Mouse (Mus musculus) c-Kit-positive CD71-positive TER-119-positive erythroid progenitor cells, embryonic 14.5 days (primary cell): Measurements from ENCODE around the gene U2af1.
"Not testable (repeated sequence)": the region's sequence is repeated elsewhere in the genome, so short reads cannot be mapped to it uniquely, and the experiment has no call there.

Source experiments
- DNase-seq: peaks from one replicate; pipeline ENCODE4 v3.0.0-alpha.2; 2013; ENCODE audit warnings: low spot score

Gene U2af1

DNA sequence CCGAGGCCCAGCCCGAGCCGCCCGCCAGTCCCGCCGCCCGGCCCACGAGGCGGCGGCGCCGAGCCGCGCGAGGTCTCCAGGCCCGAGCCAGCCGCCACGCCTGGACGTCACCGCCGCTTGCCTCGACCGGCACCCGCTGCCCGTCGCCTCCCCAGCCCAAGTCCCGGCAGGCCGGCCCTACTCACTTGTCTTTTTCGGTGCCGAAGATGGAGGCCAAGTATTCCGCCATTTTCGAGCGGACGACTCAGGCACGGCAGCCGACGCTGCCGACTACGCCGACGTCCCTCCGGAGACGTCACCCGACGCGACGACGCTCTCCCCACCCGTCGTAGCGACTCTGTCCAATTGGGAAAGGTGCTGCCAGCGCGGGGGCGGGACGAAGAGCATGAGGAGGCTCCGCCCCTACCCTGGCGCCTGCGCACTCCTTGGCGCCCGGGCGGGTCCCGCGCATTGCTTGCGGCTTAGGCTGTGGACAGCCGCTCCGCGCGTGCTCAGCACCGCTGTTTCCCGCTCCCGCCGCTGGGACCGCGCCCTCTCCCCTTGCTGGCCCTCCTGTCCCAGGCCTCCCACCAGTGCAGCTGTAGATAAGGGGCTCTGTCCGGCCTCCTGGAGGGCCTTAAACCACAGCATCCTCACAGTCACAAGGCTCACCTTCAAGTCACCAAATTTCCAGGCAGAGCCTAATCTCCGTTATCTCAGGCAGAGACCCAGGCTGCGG, at the start of gene U2af1:
Gene U2af1, minus strand, starts transcription at position 425 of the 718 bp plus-strand sequence.
- peak; percentile 97 for DNase-seq

DNA sequence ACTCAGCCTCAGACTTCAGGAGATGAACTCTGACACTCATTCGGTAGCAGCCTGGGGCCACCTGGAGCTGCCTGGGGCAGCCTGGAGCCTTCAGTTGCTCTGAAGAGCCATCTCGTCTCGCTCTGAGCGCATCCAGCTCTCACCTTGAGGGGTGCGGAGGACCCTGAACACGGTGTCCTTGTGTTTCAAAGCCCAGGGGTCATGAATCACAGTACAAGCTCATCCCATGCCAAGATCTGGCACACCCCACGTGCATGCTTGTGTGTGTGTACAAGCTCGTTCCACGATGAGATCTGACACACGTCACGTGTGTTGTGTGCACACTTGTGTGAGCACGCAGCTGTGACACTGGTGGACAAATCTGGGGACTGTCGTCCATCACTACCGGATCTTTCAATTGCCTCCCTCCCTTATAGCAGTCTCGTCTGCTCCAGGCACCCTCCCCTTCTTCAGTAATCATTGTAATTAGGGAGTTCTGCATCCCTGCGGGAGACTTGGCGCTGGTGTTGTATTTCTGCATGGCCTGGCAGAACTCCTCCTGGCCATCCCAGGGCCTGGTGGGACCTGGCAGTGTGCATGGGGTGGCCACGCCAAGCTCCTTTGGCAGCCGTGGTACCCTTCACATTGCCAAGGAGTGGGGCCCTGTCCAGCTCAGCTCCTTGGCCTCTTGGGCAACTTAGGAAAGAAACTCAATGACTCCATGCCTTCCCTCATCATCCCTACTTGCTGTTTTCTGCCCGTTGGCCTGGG, 46.8 kb upstream of the U2af1 start:
- no peak for DNase-seq

DNA sequence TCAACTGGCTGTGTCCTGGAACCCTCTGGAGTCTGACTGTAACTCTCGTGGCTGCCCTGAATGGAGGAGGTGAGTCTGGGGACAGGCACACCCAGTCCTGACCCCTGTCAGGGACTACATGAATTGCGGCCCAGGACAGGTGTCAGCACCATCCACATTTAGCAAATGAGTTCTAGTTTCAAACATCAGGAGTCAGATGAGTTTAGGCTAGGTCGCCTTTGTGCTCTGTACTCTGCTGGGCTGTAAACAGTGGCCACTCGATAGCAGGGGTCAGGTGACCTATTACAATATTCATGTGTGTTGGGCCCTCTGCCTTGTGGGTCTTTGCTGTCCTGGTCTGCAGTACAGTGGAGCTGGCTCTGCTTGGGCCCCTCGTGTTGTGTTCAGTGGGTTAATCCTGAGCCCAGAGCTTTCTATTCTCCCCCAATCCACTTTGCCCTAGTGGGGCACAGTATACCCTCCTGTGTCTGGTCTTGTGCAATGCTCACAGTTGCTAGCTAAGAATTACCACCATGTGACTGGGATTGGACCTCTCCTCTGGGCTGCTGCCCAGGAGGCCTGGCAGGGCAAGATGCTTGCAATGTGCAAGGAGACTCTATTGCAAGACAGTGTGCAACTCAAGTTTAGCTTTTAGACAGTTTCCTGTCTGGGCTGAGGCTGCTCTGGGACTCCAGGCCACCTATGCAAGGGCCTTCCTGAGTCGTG, 44.7 kb upstream of the U2af1 start:
- DNase-seq: no peak

DNA sequence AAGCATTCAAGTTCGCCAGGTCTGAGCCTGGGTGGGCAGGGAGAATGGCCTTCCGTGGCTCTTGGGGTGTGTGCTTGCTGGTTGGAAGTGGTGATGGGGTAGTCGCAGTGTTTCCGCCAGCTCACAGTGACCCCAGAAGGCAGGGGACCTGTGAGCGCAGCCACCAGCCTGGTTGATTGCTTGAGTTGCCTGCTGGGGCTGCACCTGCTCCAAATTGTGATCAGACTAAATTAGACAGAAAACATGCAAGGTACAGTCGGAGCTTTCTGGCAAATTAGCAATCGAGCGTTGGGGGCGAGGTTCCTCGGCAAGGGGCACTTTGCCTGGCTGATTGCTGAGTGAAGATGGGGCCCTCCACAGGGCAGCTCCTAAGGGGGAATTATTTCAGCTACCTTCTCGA, 39.7 kb upstream of the U2af1 start:
- DNase-seq: no peak

DNA sequence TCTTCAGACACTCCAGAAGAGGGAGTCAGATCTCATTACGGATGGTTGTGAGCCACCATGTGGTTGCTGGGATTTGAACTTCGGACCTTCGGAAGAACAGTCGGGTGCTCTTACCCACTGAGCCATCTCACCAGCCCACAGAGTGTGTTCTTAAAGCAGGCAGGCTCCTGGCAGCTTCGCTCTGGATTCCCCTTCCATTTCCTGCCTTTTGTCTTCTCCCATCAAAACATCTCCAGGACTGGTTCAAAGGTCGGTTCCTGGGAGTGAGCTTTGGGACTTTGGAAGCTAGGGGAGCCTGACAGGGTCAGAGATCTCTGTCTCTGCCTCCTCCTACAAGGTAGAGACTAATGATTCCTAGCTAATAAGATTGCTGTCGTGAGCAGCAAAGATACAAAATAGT, 36.7 kb upstream of the U2af1 start:
- not testable (repeated sequence) for DNase-seq

DNA sequence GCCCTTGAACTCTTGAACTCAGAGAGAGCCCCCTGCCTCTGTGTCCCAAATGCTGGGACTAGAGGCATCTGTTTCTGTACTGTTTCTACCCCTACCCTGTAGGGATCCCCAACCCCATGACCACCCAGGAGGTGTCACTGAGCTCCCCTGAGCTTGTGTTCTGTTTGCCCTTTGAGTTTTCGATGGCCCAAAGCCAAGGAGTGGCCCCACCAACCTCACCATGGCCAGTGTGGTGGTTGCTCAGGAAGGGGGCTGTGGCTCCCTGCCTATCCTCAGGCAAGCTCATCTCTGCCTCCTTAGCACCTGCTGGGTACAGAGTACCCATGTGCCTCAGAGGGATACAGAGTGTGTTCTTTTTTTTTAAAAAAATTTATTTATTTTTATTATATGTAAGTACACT, 36.3 kb upstream of the U2af1 start:
- DNase-seq: no peak

DNA sequence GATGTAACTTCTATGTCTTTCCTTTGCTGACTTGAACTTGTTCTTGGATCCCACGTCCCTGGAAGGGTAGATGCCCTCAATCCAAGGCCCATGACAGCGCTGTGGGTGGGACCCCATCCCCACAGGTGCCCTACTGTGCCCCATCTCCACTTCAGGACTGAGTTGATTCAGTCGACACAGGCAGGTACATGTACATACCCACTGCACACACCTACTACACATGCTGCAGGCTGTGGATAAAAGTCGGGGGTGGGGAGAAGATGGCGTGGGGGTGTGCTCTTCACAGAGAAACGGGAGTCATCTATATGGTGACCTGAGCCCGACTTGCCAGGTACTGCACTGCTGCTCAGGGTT, 35.3 kb upstream of the U2af1 start:
- DNase-seq: no peak

DNA sequence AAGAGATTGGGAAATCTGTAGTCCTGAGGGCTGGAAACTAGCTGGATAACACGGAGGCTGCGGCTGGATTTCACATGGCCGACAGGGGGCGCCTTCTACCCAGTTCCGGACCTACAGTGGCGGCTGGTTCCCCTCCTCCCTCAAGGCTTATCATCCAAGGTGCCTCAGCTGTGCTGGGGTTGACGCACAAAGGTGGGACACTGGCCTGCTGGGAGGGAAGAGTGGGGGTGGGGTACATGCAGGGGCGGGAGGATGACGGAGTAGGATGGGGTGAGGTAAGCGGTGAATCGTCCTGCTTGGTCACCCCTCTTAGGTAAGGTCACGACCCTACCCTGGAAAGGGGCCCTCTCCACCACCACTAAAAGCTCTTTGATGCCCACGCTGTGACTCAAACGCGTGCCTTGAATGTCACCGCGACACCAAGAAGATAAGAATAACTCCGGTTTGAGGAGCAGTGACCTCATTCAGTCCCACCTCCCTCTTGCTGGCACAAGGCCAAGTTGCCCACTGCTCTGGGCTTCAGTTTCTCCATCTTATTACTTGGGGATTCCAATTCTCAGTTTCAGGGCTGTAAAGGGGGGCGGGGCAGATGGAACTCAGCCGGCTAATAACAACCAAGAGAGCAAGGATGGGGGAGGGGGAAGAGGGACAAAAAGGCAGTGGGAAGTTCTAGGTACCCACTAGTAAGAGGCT, 34.8 kb upstream of the U2af1 start:
- DNase-seq: peak; percentile 50

DNA sequence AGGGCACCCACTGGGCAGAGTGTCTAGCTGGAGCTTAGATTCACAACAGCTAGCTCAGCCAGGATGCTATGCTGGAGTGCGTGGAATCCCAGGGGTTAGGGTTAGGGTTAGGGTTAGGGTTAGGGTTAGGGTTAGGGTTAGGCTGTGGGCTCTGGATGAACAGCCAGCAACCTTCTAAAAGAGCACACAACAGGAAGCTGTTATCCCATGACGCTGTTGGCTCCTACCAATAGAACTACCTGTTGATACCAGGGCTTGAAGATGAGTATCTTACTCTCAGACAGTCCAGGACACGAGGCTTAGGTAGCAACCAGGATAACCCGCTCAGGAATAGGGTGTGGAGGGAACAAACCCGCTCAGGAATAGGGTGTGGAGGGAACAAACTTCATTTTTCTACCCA, 34.2 kb upstream of the U2af1 start:
- no peak for DNase-seq

DNA sequence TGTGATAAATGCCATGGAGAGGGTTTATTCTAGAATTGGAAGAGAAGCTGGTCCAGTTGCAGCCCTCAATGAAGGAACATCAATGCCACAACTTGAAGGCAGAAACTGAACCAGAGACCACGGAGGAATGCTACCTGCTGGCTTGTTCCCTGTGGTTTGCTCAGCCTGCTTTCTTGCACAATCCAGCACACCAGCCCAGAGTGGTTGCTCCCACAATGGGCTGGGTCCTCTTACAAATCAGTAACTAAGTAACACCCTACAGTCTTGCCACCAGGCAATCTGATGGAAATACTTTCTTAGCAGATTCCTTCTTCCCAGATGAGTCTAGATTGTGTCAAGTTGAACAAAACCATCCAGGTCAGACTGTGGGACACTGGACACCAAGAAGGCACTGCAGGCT, 30.9 kb upstream of the U2af1 start:
- no peak for DNase-seq

DNA sequence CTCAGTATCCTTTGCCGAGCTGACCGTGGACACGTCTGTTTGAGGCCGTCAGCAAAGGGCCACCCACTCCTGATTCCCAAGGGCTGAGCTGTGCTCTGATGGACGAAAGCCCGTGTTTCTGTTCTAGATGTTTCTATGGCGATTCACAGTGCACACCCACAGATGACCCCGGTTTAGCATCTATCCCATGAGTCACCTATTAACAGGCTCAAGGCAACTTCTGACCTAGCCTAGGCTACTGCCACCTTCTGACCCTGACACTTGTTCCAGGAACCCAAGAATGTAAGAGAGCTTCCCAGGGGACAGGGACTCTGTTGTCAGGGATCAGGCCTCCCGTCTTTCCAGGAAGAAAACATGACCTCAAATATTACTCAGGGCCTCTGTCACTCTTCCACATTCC, 29.4 kb upstream of the U2af1 start:
- DNase-seq: no peak

DNA sequence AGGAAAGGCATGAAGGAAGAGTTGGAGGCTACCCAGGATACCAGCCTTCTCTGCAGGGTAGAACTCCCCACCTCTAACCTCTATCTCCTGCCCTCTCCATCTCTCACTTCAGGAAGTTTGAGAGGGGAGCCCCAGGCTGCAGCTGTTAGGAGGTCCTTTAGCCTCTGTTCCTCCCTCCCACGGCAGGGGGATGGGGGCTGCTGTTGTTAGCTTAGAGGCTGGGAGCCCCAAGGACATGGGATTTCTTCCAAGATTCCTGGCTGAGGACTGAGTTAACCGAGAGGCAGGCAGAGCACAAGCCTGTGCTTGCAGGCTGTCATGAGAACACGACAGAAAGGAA, 27.5 kb upstream of the U2af1 start:
- no peak for DNase-seq

DNA sequence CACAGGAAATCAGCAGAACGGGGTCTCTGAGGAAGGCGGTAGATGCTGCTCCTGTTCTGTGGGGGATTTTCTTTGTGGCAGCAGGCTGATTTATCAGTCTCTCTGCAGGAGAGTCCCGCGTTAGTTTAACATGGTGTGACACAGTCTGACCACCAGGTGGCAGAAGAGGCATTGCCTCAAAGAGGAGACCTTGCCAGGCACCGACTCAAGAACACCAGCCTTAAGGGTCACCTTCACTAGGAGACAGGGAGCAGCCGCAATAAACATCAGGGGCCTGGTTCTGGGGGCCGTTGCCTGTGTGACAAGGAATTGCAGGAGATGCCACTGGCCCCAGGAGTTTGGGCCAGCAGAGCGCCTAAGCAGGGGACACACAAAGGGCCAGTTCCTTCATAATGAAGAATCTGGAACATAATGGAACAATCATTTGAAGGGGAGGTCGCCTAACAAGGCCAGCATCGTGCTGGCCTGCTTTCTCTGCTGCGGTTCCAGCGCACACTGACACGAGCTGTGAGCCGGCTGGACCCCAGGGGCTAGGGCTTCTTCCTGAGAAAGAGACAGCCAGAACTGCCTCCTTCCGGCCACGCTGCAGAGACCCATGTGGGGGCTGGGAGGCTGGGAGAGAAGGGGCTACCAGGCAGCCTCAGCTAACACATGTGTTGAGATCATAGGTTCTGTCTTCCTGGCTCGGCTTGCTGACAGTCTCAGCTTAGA, 27.0 kb upstream of the U2af1 start:
- DNase-seq: peak; percentile 68

DNA sequence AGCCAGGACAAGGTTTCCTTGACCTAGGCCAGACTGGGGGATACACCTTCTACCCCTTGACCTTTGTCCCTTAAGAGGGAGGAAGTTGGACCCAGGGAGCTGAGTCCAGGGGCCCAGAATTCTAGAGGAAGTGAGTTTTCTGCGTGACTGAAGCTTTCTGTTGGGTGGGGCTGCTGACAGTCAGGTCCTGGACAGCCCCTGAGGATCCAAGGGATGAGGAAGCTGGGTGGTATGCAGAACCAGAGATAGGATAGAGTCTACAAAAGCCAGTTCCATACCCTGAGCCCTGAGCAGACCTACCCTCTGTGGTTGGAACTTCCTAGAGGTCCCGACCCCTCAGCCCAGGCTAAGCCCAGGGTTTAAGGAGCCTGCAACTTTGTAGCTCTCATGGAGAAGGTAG, 21.8 kb upstream of the U2af1 start:
- no peak for DNase-seq

DNA sequence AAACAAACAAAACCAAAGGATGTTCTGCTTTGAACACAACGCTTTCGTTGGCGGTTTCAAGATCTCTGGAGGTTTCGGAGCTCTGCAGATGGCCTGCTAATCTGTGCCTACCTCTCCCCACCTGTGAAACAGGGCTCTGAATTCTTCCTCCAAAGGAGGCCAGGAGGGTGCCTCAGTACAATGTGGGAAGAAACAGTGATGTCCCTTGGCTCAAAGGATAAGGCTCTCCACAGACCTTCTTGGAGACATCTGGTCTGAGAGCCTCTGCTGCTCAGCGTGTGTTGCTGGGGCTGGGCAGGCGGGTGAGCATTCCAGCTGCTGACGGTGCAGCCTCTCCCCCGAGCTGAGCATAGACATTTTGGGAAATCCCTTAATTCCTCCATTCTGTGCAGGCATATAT, 18.8 kb upstream of the U2af1 start, which contains the start of gene Cryaa:
Gene Cryaa, plus strand, starts transcription at position 301 of the 400 bp plus-strand sequence.
- DNase-seq: no peak

DNA sequence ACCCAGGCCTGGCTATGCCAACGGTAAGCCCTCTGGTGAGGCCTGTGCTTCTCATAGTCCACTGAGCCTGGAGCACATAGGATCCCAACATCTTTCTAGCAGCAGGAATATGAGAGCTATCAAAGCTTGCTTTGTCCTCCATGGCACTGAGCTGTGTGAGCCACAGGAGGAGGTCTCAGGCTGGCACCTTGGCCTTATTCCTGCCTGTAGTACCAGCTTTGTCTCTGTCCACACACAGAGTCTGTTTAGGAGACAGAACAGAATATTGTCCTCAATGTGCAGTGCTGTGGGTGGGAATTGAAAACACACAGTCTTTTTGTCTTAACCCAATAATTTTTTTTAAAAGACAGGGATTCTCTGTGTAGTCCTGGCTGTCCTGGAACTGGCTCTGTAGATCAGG, 15.7 kb upstream of the U2af1 start:
- DNase-seq: no peak

DNA sequence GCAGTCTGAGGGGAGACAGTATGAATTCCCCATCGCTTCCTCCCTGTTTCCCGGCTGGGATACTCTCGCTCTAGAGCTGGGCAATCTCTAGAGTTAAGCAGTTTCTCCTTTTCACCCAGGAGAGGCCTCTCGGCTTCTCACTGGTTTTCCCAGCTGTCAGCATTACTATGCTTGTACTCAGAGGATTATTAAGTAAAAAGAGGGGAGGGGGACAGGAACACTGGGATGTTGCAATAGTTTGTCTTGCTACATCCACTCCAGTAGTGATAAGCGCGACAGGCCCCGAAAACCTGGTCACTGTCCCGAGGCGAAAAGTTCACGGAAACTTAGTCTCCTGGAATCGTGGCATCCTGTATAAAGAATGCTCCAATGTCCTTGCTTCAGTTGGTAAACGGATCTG, 13.6 kb upstream of the U2af1 start:
- no peak for DNase-seq

DNA sequence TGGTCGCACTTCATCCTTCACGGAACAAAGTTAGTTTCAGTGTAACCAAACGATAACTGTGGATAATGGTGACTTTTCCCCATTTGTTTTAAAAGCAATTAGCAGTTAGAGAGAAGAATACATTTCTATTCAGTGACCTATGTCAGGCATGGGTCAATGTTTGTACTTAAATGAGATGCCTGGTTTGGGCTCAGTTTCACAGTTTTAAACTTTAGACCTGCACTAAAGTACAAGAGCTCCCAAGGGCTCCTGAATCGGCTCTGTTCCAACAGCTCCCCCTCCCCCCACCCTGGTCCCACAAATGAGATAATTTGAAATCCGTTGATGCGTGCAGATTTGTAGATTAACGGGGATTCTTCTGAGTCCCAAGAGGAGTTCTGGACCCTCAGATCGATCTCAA, 13.0 kb upstream of the U2af1 start:
- DNase-seq: no peak

DNA sequence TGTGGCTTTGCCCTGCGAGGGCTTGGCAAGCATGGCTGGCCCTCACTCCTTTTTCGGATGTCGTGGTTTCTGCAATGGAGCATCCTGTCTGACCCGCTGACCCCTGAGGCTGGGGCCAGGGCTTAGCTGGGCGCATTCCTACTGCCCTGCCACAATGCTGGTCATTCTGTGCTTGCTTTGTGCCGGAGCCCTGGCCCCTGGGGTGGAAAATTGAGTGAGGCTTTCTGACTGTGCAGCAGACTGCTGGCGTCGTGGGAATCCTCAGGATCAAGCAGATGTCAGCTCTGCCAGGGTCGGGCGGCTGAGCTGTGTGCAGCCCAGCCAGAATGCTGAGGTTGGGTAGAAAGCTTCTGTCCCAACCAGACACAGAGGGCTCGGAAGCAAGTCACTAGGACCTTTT, 11.5 kb upstream of the U2af1 start:
- DNase-seq: no peak

DNA sequence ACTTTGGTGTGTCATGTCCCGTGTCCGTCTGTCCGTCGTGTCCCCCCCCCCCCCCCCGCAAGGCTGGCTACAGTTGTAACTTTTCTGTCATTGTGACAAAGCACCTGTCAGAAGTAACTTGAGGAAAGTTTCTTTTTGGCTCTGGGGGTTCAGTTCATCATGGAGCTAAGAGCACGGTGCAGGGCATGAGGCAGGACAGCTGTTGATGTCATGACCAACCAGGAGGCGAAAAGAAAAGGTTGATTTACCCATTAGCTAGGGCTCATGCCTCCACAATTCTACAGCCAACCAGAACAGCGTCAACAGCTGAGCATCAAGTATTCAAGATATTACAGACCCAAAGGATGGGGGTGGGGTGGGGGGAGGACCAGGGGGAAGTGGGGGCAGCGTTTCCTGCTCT, 9.6 kb upstream of the U2af1 start:
- DNase-seq: no peak

DNA sequence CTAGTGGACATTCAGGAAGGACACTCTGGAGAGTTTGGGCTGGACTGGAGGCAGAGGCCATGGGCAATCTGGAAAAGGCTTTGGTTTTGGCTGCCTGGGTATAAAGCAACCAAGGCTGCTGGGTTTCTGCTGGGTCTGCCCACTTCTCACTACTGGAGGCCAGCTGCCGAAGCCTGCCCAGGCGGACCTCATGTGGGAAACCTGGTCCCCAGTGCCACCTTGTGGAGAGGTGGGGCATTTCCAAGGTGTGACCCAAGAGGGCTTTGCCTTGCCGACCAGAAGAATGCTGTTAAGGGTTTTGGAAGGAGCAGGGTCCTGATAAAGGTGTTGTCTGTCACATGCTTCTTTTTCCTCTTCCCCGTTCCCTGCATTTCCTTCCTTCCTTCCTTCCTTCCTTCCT, 6.1 kb upstream of the U2af1 start:
- peak; percentile 69 for DNase-seq

DNA sequence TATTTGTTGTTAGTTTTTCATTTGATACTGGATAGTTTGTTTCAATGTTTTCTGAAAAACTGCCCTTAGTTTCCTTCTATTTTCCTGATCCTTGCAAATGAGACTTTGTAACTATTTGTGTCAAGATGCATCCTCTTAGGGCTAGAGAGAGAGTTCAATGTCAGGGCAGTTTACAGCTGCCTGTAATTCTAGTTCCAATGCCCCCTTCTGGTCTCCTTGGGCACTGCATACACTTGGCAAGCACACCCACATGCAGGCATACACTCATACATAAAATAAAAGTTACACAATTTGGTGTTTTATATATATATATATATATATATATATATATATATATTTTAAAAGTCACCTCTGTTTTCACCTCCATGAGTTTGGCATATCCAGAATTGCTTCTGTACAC, 4.2 kb upstream of the U2af1 start:
- DNase-seq: no peak
